12 mouse cellular contexts compared by ENCODE assay signal in the genomic region with DNA sequence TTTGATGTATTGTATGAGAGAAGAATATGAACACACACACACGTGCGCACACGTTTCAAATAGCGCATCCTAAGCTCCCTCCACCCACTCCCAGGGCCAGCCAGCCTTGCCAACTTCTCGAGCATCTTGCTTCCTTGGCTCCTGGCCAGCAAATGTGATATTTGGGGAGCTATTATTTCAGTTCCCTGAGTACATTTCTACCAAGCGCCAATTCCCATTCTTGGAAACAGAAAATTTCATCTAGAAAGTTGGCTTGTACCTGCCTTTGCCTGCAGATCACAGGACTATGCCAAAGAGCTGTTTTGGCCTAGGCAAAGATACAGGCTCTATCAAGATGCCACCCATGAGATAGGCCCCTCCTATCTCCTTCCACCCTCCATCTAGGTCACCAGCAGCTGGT. TPM values are rescaled to one million over a fixed set of nuclear protein-coding genes. Genes with fewer than 3 reads are reported as not detected.
DNase-seq lines count a peak whose midpoint lies in the region; ATAC-seq lines count a peak whose summit lies in the region.
"Had no signal": no experiment of that assay in that cellular context is flagged by ENCODE, and none has a peak within 500 bp of the region (broad histone marks: within the 10 kb centered on the region; RNA-seq: fewer than 3 reads in every experiment).

No protein-coding gene starts in this region.

- H3K9ac ChIP-seq in forebrain, embryonic 14.5 days (ENCODE audit: low read length): no peak overlapping the region
- H3K9ac ChIP-seq in forebrain, embryonic 12.5 days: no peak overlapping the region
- 0 out of 2 replicates have a peak overlapping the region, but pooled peaks have one; percentile 2 for H3K9ac ChIP-seq in lung, embryonic 16.5 days (ENCODE audit: low read length)
- H3K9ac ChIP-seq: hindbrain, embryonic 15.5 days had no signal

- peak; percentile 78 for DNase-seq in forebrain, embryonic 14.5 days (ENCODE audit: low spot score)
- no peak for DNase-seq in lung, postnatal 4 days
- DNase-seq in left cerebral cortex, adult 18-20 months (ENCODE audit: low spot score in 2 of 2): peak; percentile 67 to 72
- peak; percentile 72 for DNase-seq in right cerebral cortex, postnatal 4 days
- DNase-seq in embryo, embryonic 9.5 days (ENCODE audit: extremely low spot score): no peak
- no peak for DNase-seq in adrenal gland, postnatal 36 days
- DNase-seq: adrenal gland, postnatal 14 days; kidney, postnatal 14 days had no signal

- ATAC-seq in forebrain, embryonic 14.5 days: no peak
- no peak for ATAC-seq in forebrain, embryonic 12.5 days (ENCODE audit: low FRiP score)
- no peak for ATAC-seq in lung, embryonic 16.5 days (ENCODE audit: low read depth)

- peaks cover 21% of the 10 kb centered on the region for H3K27me3 ChIP-seq in forebrain, embryonic 14.5 days (replicated peaks; ENCODE audit: control insufficient read depth, insufficient read depth, low read length)
- peaks cover 25% of the 10 kb centered on the region for H3K27me3 ChIP-seq in forebrain, embryonic 12.5 days
- H3K27me3 ChIP-seq in lung, embryonic 16.5 days (ENCODE audit: control insufficient read depth, insufficient read depth, low read depth, low read length): no peaks in the 10 kb centered on the region

- no peaks in the 10 kb centered on the region for H3K9me3 ChIP-seq in forebrain, embryonic 14.5 days (replicated peaks; ENCODE audit: control insufficient read depth, low read length)
- H3K9me3 ChIP-seq in forebrain, embryonic 12.5 days: no peaks in the 10 kb centered on the region
- no peaks in the 10 kb centered on the region for H3K9me3 ChIP-seq in lung, embryonic 16.5 days (ENCODE audit: control insufficient read depth, low read length)
- H3K9me3 ChIP-seq: heart, embryonic 10.5 days; hindbrain, embryonic 15.5 days had no signal

- no peak overlapping the region for H3K27ac ChIP-seq in forebrain, embryonic 14.5 days (ENCODE audit: low read depth, low read length)
- H3K27ac ChIP-seq in forebrain, embryonic 12.5 days: no peak overlapping the region
- H3K27ac ChIP-seq in lung, embryonic 16.5 days (ENCODE audit: low read length): no peak overlapping the region
- H3K27ac ChIP-seq: heart, embryonic 10.5 days; hindbrain, embryonic 15.5 days had no signal

- H3K36me3 ChIP-seq in forebrain, embryonic 14.5 days (ENCODE audit: control insufficient read depth, insufficient read depth, low read length): no peaks in the 10 kb centered on the region
- H3K36me3 ChIP-seq in forebrain, embryonic 12.5 days (replicated peaks): no peaks in the 10 kb centered on the region
- H3K36me3 ChIP-seq in lung, embryonic 16.5 days (ENCODE audit: control insufficient read depth, insufficient read depth, low read length): no peaks in the 10 kb centered on the region
- H3K36me3 ChIP-seq: heart, embryonic 10.5 days; hindbrain, embryonic 15.5 days had no signal

- no peaks in the 10 kb centered on the region for H3K4me1 ChIP-seq in forebrain, embryonic 14.5 days (ENCODE audit: control insufficient read depth, insufficient read depth, low read length)
- peaks cover 21% of the 10 kb centered on the region for H3K4me1 ChIP-seq in forebrain, embryonic 12.5 days
- H3K4me1 ChIP-seq in lung, embryonic 16.5 days (replicated peaks; ENCODE audit: control insufficient read depth, insufficient read depth, low read length): peaks cover 31% of the 10 kb centered on the region

- no peak overlapping the region for H3K4me3 ChIP-seq in forebrain, embryonic 14.5 days (ENCODE audit: low read depth, low read length)
- no peak overlapping the region for H3K4me3 ChIP-seq in forebrain, embryonic 12.5 days (replicated peaks)
- H3K4me3 ChIP-seq in lung, embryonic 16.5 days (ENCODE audit: low read length): no peak overlapping the region
- H3K4me3 ChIP-seq: heart, embryonic 10.5 days; hindbrain, embryonic 15.5 days had no signal

- H3K4me2 ChIP-seq in forebrain, embryonic 14.5 days (ENCODE audit: low read length): no peak overlapping the region
- H3K4me2 ChIP-seq in forebrain, embryonic 12.5 days: no peak overlapping the region
- H3K4me2 ChIP-seq in lung, embryonic 16.5 days (ENCODE audit: low read depth, low read length): no peak overlapping the region
- H3K4me2 ChIP-seq: hindbrain, embryonic 15.5 days had no signal

- 69% methylated on average over 6 of the region's 6 CpGs for WGBS in forebrain, embryonic 14.5 days
- WGBS in forebrain, embryonic 12.5 days: 83% methylated on average over 6 of the region's 6 CpGs
- whole genome bisulfite sequencing in lung, embryonic 16.5 days: 59% methylated on average over 6 of the region's 6 CpGs

RNA-seq across cellular contexts. Expression of a gene that starts 3.7 kb away (rescaled TPM):
- polyA plus RNA-seq in forebrain, embryonic 14.5 days (2014; fragmentation: Nextera tagmentation; extraction: Ambion mirVana): 1.2 and 1.6 TPM in 2 replicates
- 4.7 and 4.9 TPM in 2 replicates for polyA plus RNA-seq in forebrain, embryonic 12.5 days (2016; fragmentation: Nextera tagmentation; extraction: Ambion mirVana)
- polyA plus RNA-seq in lung, embryonic 16.5 days (2015; fragmentation: Nextera tagmentation; extraction: Ambion mirVana): 23.3 and 30.0 TPM in 2 replicates
- total RNA-seq in left cerebral cortex, adult 18-20 months (2021): 1 to 10 TPM; 5.2 to 5.5 TPM
- 10 to 100 TPM; 19.5 to 24.7 TPM for total RNA-seq in adrenal gland, postnatal 36 days (2021)

RNA-seq across cellular contexts. Expression of a gene that starts 13.0 kb away (rescaled TPM):
- polyA plus RNA-seq in forebrain, embryonic 14.5 days (2014; fragmentation: Nextera tagmentation; extraction: Ambion mirVana): 12.8 and 13.4 TPM in 2 replicates
- 43.7 and 46.0 TPM in 2 replicates for polyA plus RNA-seq in forebrain, embryonic 12.5 days (2016; fragmentation: Nextera tagmentation; extraction: Ambion mirVana)
- polyA plus RNA-seq in lung, embryonic 16.5 days (2015; fragmentation: Nextera tagmentation; extraction: Ambion mirVana): 39.1 and 41.1 TPM in 2 replicates
- total RNA-seq in left cerebral cortex, adult 18-20 months (2021): 1 to 10 TPM; 2.9 to 3.9 TPM
- 1 to 10 TPM; 8.7 to 9.1 TPM for total RNA-seq in adrenal gland, postnatal 36 days (2021)

RNA-seq across cellular contexts. Expression of a gene that starts 21.9 kb away (rescaled TPM):
- 200 and 247 TPM in 2 replicates for polyA plus RNA-seq in forebrain, embryonic 14.5 days (2014; fragmentation: Nextera tagmentation; extraction: Ambion mirVana)
- 170 and 188 TPM in 2 replicates for polyA plus RNA-seq in forebrain, embryonic 12.5 days (2016; fragmentation: Nextera tagmentation; extraction: Ambion mirVana)
- polyA plus RNA-seq in lung, embryonic 16.5 days (2015; fragmentation: Nextera tagmentation; extraction: Ambion mirVana): 279 and 290 TPM in 2 replicates
- 10 to 100 TPM; 48.4 to 52.0 TPM for total RNA-seq in left cerebral cortex, adult 18-20 months (2021)
- 10 to 100 TPM; 72.4 to 87.2 TPM for total RNA-seq in adrenal gland, postnatal 36 days (2021)

RNA-seq across cellular contexts. Expression of a gene that starts 56.5 kb away (rescaled TPM):
- polyA plus RNA-seq in forebrain, embryonic 14.5 days (2014; fragmentation: Nextera tagmentation; extraction: Ambion mirVana): 3.5 and 4.3 TPM in 2 replicates
- 4.2 and 5.0 TPM in 2 replicates for polyA plus RNA-seq in forebrain, embryonic 12.5 days (2016; fragmentation: Nextera tagmentation; extraction: Ambion mirVana)
- 15.0 and 15.2 TPM in 2 replicates for polyA plus RNA-seq in lung, embryonic 16.5 days (2015; fragmentation: Nextera tagmentation; extraction: Ambion mirVana)
- total RNA-seq in left cerebral cortex, adult 18-20 months (2021): 1 to 10 TPM; 8.1 to 8.3 TPM
- total RNA-seq in adrenal gland, postnatal 36 days (2021): 1 to 10 TPM; 6.0 to 6.8 TPM

RNA-seq across cellular contexts. Expression of a gene that starts 56.7 kb away (rescaled TPM):
- 111 and 150 TPM in 2 replicates for polyA plus RNA-seq in forebrain, embryonic 14.5 days (2014; fragmentation: Nextera tagmentation; extraction: Ambion mirVana)
- 42.2 and 44.2 TPM in 2 replicates for polyA plus RNA-seq in forebrain, embryonic 12.5 days (2016; fragmentation: Nextera tagmentation; extraction: Ambion mirVana)
- polyA plus RNA-seq in lung, embryonic 16.5 days (2015; fragmentation: Nextera tagmentation; extraction: Ambion mirVana): 48.0 and 62.6 TPM in 2 replicates
- 10 to 100 TPM; 79.6 to 86.0 TPM for total RNA-seq in left cerebral cortex, adult 18-20 months (2021)
- 10 to 100 TPM; 49.9 to 64.4 TPM for total RNA-seq in adrenal gland, postnatal 36 days (2021)

Comparison
In these comparisons a context has a peak if more than half of its experiments do, and no peak if none do; other contexts are left out.
1. DNase-seq: peak in forebrain, embryonic 14.5 days (single experiment), left cerebral cortex, adult 18-20 months (2 of 2) and right cerebral cortex, postnatal 4 days (single experiment); none in lung, postnatal 4 days (0 of 2), embryo, embryonic 9.5 days (single experiment) and adrenal gland, postnatal 36 days (0 of 2).